Mouse (Mus musculus) liver, embryonic 11.5 days (tissue): ENCODE measurements around the gene Marveld1. TPM values are rescaled to one million over a fixed set of nuclear protein-coding genes. Genes with fewer than 3 reads are reported as not detected.
A peak's percentile ranks its signal among the peaks of the same experiment; 100 is the strongest.

Experiments
- ATAC-seq: fragments of 200-750 bp; cut with Nextera tagmentation; replicated peaks from 2 replicates; pipeline ENCODE4 v1.8.0; 2017; ENCODE audit warnings: moderate number of reproducible peaks, mild to moderate bottlenecking, moderate TSS enrichment, moderate library complexity; ENCODE audit not compliant: low FRiP score
- DNase-seq: peaks from one replicate; pipeline ENCODE4 v3.0.0-alpha.2; 2017; ENCODE audit warnings: low spot score
- H3K27ac ChIP-seq: fragments of 300-500 bp; sonication (generic); 2 replicates; pipeline ENCODE4 v1.5.1; 2014; ENCODE audit warnings: mild to moderate bottlenecking, low read depth, low read length, control low read depth
- H3K27me3 ChIP-seq: fragments of 300-500 bp; sonication (generic); replicated peaks from 2 replicates; pipeline ENCODE4 v1.6.1; 2014; ENCODE audit warnings: low read length, mixed read lengths; ENCODE audit not compliant: control insufficient read depth, insufficient read depth
- H3K36me3 ChIP-seq: fragments of 300-500 bp; sonication (generic); 2 replicates; pipeline ENCODE4 v1.6.1; 2014; ENCODE audit warnings: mild to moderate bottlenecking, low read length, moderate library complexity, mixed read lengths; ENCODE audit not compliant: control insufficient read depth, insufficient read depth
- H3K4me1 ChIP-seq: fragments of 300-500 bp; sonication (generic); replicated peaks from 2 replicates; pipeline ENCODE4 v1.6.1; 2014; ENCODE audit warnings: low read length, mixed read lengths; ENCODE audit not compliant: control insufficient read depth, insufficient read depth
- H3K4me2 ChIP-seq: fragments of 300-500 bp; sonication (generic); 2 replicates; pipeline ENCODE4 v1.6.1; 2014; ENCODE audit warnings: mild to moderate bottlenecking, control low read depth, moderate library complexity
- H3K4me3 ChIP-seq: fragments of 300-500 bp; sonication (generic); 2 replicates; pipeline ENCODE4 v1.5.1; 2014; ENCODE audit warnings: low read depth, low read length, control low read depth
- H3K9ac ChIP-seq: fragments of 300-500 bp; sonication (generic); 2 replicates; pipeline ENCODE4 v1.6.1; 2014; ENCODE audit warnings: low read depth, low read length, control low read depth
- H3K9me3 ChIP-seq: fragments of 300-500 bp; sonication (generic); 2 replicates; pipeline ENCODE4 v1.6.1; 2016; ENCODE audit warnings: low read length, inconsistent platforms, mixed read lengths; ENCODE audit not compliant: control insufficient read depth
- WGBS: fragments of 180-500 bp; shearing (Covaris S2); extraction: QIAGEN DNeasy Blood & Tissue Kit; methylation state at CpG from one replicate; pipeline ENCODE4 v1.1.7; 2014; 5-methylcytosine and 5-hydroxymethylcytosine counted together
- polyA plus RNA-seq: library from polyadenylated mRNA; unstranded; fragments of >200 nt; fragmentation: Nextera tagmentation; extraction: Ambion mirVana; gene quantifications from 2 replicates; pipeline ENCODE4 v1.2.1, GENCODE M21; 2014

The Marveld1 gene
- polyA plus RNA-seq, 1 experiment from 2014 or later, result 5.4 TPM

GRCm38 (mm10) chr19:42176841-42177240 lies 29.6 kb downstream of the Marveld1 start:
- Histone ChIP-seq H3K27ac (peak overlapping the region; percentile 13; the same call in 1 of the 2 replicates), H3K9ac (no peak overlapping the region), H3K4me3 (no peak overlapping the region), H3K9me3 (no peaks in the 10 kb centered on the region), H3K36me3 (peaks cover 4% of the 10 kb centered on the region), H3K27me3 (no peaks in the 10 kb centered on the region), H3K4me2 (peak overlapping the region; percentile 33), H3K4me1 (peaks cover 19% of the 10 kb centered on the region)
- ATAC-seq (peak; percentile 81), DNase-seq (no peak)
- WGBS, result 37% methylated on average over 7 of the region's 7 CpGs

- Histone ChIP-seq H3K9me3 (no peaks in the 10 kb centered on the region), H3K9ac (no peak overlapping the region), H3K27ac (peak overlapping the region; percentile 13; the same call in 1 of the 2 replicates), H3K4me1 (peaks cover 19% of the 10 kb centered on the region), H3K36me3 (peaks cover 4% of the 10 kb centered on the region), H3K4me2 (peak overlapping the region; percentile 33), H3K27me3 (no peaks in the 10 kb centered on the region), H3K4me3 (no peak overlapping the region)
- ATAC-seq (peak; percentile 37; the same call in 1 of the 2 replicates), DNase-seq (no peak)
- whole genome bisulfite sequencing, result 50% methylated on average over 2 of the region's 2 CpGs
Observed at GRCm38 (mm10) chr19:42177461-42177860, 30.3 kb downstream of the Marveld1 start.

- no peak overlapping the region for H3K9ac ChIP-seq
- DNase-seq (no peak), ATAC-seq (no peak)
- no peak overlapping the region for H3K27ac ChIP-seq
- peaks cover 6% of the 10 kb centered on the region for H3K36me3 ChIP-seq
- no peaks in the 10 kb centered on the region for H3K27me3 ChIP-seq
- H3K9me3 ChIP-seq, result no peaks in the 10 kb centered on the region
- H3K4me2 ChIP-seq, result no peak overlapping the region
- H3K4me3 ChIP-seq, result no peak overlapping the region
- 91% methylated on average over 14 of the region's 14 CpGs for WGBS
- peaks cover 19% of the 10 kb centered on the region for H3K4me1 ChIP-seq
Observed at GRCm38 (mm10) chr19:42179356-42179755, 32.2 kb downstream of the Marveld1 start.

- H3K9me3 ChIP-seq, result no peaks in the 10 kb centered on the region
- no peak overlapping the region for H3K27ac ChIP-seq
- no peaks in the 10 kb centered on the region for H3K27me3 ChIP-seq
- WGBS, result 62% methylated on average over 6 of the region's 6 CpGs
- DNase-seq (no peak), ATAC-seq (peak; percentile 39; the same call in 1 of the 2 replicates)
- H3K4me3 ChIP-seq, result no peak overlapping the region
- H3K9ac ChIP-seq, result no peak overlapping the region
- peaks cover 6% of the 10 kb centered on the region; the same call in 1 of the 2 replicates for H3K36me3 ChIP-seq
- H3K4me1 ChIP-seq, result peaks cover 3% of the 10 kb centered on the region
- no peak overlapping the region for H3K4me2 ChIP-seq
Observed at GRCm38 (mm10) chr19:42182673-42183072, 35.5 kb downstream of the Marveld1 start.

GRCm38 (mm10) chr19:42189735-42190134 lies 42.5 kb downstream of the Marveld1 start:
- WGBS, result 77% methylated on average over 4 of the region's 4 CpGs
- Histone ChIP-seq H3K4me3 (no peak overlapping the region), H3K9me3 (no peaks in the 10 kb centered on the region), H3K4me2 (no peak overlapping the region), H3K4me1 (no peaks in the 10 kb centered on the region), H3K27ac (no peak overlapping the region), H3K36me3 (peaks cover 13% of the 10 kb centered on the region), H3K9ac (no peak overlapping the region), H3K27me3 (no peaks in the 10 kb centered on the region)
- no peak for ATAC-seq
- no peak for DNase-seq

- Histone ChIP-seq H3K9ac (no peak overlapping the region), H3K27me3 (no peaks in the 10 kb centered on the region), H3K27ac (no peak overlapping the region), H3K4me2 (no peak overlapping the region), H3K4me1 (no peaks in the 10 kb centered on the region), H3K9me3 (no peaks in the 10 kb centered on the region), H3K4me3 (no peak overlapping the region), H3K36me3 (peaks cover 13% of the 10 kb centered on the region)
- 36% methylated on average over 5 of the region's 5 CpGs for WGBS
- peak; percentile 61 for DNase-seq
- peak; percentile 61; the same call in 1 of the 2 replicates for ATAC-seq
Observed at GRCm38 (mm10) chr19:42190494-42190893, 43.3 kb downstream of the Marveld1 start.

- H3K9me3 ChIP-seq, result no peaks in the 10 kb centered on the region
- DNase-seq (no peak), ATAC-seq (no peak)
- no peaks in the 10 kb centered on the region for H3K4me1 ChIP-seq
- peaks cover 13% of the 10 kb centered on the region for H3K36me3 ChIP-seq
- no peak overlapping the region for H3K4me3 ChIP-seq
- 74% methylated on average over 2 of the region's 2 CpGs for WGBS
- H3K27ac ChIP-seq, result no peak overlapping the region
- H3K9ac ChIP-seq, result no peak overlapping the region
- no peak overlapping the region for H3K4me2 ChIP-seq
- H3K27me3 ChIP-seq, result peaks cover 7% of the 10 kb centered on the region
Observed at GRCm38 (mm10) chr19:42193311-42193710, 46.1 kb downstream of the Marveld1 start.

- WGBS, result 81% methylated on average over 4 of the region's 4 CpGs
Observed at GRCm38 (mm10) chr19:42196378-42196777, 49.2 kb downstream of the Marveld1 start.

GRCm38 (mm10) chr19:42197066-42197465 lies 49.9 kb downstream of the Marveld1 start:
- no peak for ATAC-seq
- Histone ChIP-seq H3K27me3 (peaks cover 45% of the 10 kb centered on the region), H3K4me1 (0 out of 2 replicates have a peak, but pooled peaks cover 4% of the 10 kb centered on the region), H3K9ac (no peak overlapping the region), H3K9me3 (no peaks in the 10 kb centered on the region), H3K4me3 (no peak overlapping the region), H3K36me3 (no peaks in the 10 kb centered on the region; the same call in 1 of the 2 replicates), H3K4me2 (no peak overlapping the region), H3K27ac (no peak overlapping the region)
- WGBS, result 71% methylated on average over 4 of the region's 4 CpGs
- DNase-seq, result no peak

More at GRCm38 (mm10) chr19:42196378-42196777, 49.2 kb downstream of the Marveld1 start:
- Histone ChIP-seq H3K4me3 (no peak overlapping the region), H3K36me3 (peaks cover 5% of the 10 kb centered on the region), H3K27ac (no peak overlapping the region), H3K27me3 (peaks cover 38% of the 10 kb centered on the region), H3K9me3 (no peaks in the 10 kb centered on the region), H3K4me1 (no peaks in the 10 kb centered on the region), H3K9ac (no peak overlapping the region), H3K4me2 (no peak overlapping the region)
- no peak for ATAC-seq
- no peak for DNase-seq
